Comparison of ENCODE assay signal across 8 mouse cellular contexts in genomic region chr19:46308706-46309435, GRCm38 (mm10). TPM values are rescaled to one million over a fixed set of nuclear protein-coding genes. Genes with fewer than 3 reads are reported as not detected.
DNase-seq lines count a peak whose midpoint lies in the region; ATAC-seq and TF ChIP-seq lines count a peak whose summit lies in the region.

No protein-coding gene starts in this region.

- H3K9ac ChIP-seq in ES-Bruce4 (ENCODE audit: low read depth, poor library complexity, severe bottlenecking) = peak overlapping the region; percentile 17; the same call in 1 of the 2 replicates
- peak overlapping the region; percentile 64 for H3K9ac ChIP-seq in forebrain, embryonic 13.5 days
- H3K9ac ChIP-seq in lung, embryonic 14.5 days = peak overlapping the region; percentile 40; the same call in 1 of the 2 replicates

- H3K4me2 ChIP-seq in forebrain, embryonic 13.5 days = peak overlapping the region; percentile 82
- peak overlapping the region; percentile 80 for H3K4me2 ChIP-seq in lung, embryonic 14.5 days

- peak overlapping the region; percentile 42 for H3K4me3 ChIP-seq in ES-Bruce4 (ENCODE audit: low read depth, low read length)
- peak overlapping the region; percentile 42 for H3K4me3 ChIP-seq in forebrain, embryonic 13.5 days
- peak overlapping the region; percentile 38 for H3K4me3 ChIP-seq in lung, embryonic 14.5 days (ENCODE audit: low read depth, low read length)
- H3K4me3 ChIP-seq in olfactory bulb, adult 2 months (ENCODE audit: insufficient read depth, low read depth, low read length) = peak overlapping the region; percentile 65

- TF ChIP-seq EP300 in ES-Bruce4 (IDR thresholded peaks at IDR 0.05; ENCODE audit: insufficient read depth, low read depth, low read length) = peak; percentile 66; the same call in 1 of the 2 replicates

- H3K27ac ChIP-seq in ES-Bruce4 (ENCODE audit: insufficient read depth, low read length) = no peak overlapping the region
- no peak overlapping the region for H3K27ac ChIP-seq in forebrain, embryonic 13.5 days
- H3K27ac ChIP-seq in lung, embryonic 14.5 days (ENCODE audit: low read depth) = no peak overlapping the region
- 0 out of 2 replicates have a peak overlapping the region, but pooled peaks have one; percentile 40 for H3K27ac ChIP-seq in olfactory bulb, adult 2 months (ENCODE audit: insufficient read depth, low read depth, low read length)

- DNase-seq in heart, postnatal 14 days = peak; percentile 90 to 92
- DNase-seq in layer of hippocampus, adult 18-20 months (ENCODE audit: low spot score in 2 of 2) = peak; percentile 83 to 91
- DNase-seq in lung, embryonic 14.5 days = peak; percentile 96
- peak; percentile 89 for DNase-seq in thymus, postnatal 0 days (ENCODE audit: low spot score)

- no peaks in the 10 kb centered on the region for H3K36me3 ChIP-seq in ES-Bruce4 (ENCODE audit: control insufficient read depth, insufficient read depth, low read length, poor library complexity, severe bottlenecking)
- peaks cover 20% of the 10 kb centered on the region; the same call in 1 of the 2 replicates for H3K36me3 ChIP-seq in forebrain, embryonic 13.5 days (ENCODE audit: poor library complexity, severe bottlenecking)
- H3K36me3 ChIP-seq in lung, embryonic 14.5 days (ENCODE audit: insufficient read depth) = peaks cover 15% of the 10 kb centered on the region; the same call in 1 of the 2 replicates

- no peak for TF ChIP-seq POLR2A in ES-Bruce4 (IDR thresholded peaks at IDR 0.05; ENCODE audit: insufficient read depth, low read length)
- peak; percentile 23; the same call in 1 of the 2 replicates for TF ChIP-seq POLR2A in olfactory bulb, adult 2 months (IDR thresholded peaks at IDR 0.05; ENCODE audit: insufficient read depth, low read depth, low read length)

- intact Hi-C loops in heart, postnatal 14 days (cut with DNase I) = loop anchor here (10.0 kb wide), 1 partner anchor 136 kb away; no protein-coding TSS in a partner anchor

- peak; percentile 60; the same call in 1 of the 2 replicates for ATAC-seq in cerebellum, adult (ENCODE audit: insufficient number of reproducible peaks, low FRiP score, low TSS enrichment)
- ATAC-seq in forebrain, embryonic 13.5 days = peak; percentile 76
- peak; percentile 25; the same call in 1 of the 2 replicates for ATAC-seq in lung, embryonic 14.5 days (ENCODE audit: insufficient read depth)

- 1% methylated on average over 47 of the region's 47 CpGs for WGBS in forebrain, embryonic 13.5 days
- 1% methylated on average over 47 of the region's 47 CpGs for WGBS in lung, embryonic 14.5 days
- 3% methylated on average over 47 of the region's 47 CpGs for WGBS in olfactory bulb, adult 2 months

- TF ChIP-seq CTCF in ES-Bruce4 (IDR thresholded peaks at IDR 0.05; ENCODE audit: low read depth, low read length) = peak; percentile 97
- peak; percentile 96 for TF ChIP-seq CTCF in lung, embryonic 14.5 days (IDR thresholded peaks at IDR 0.05; ENCODE audit: low read depth)
- peak; percentile 81 for TF ChIP-seq CTCF in olfactory bulb, adult 2 months (IDR thresholded peaks at IDR 0.05; ENCODE audit: insufficient read depth, low read depth, low read length)

- H3K4me1 ChIP-seq in ES-Bruce4 (ENCODE audit: control insufficient read depth, insufficient read depth, low read length) = no peaks in the 10 kb centered on the region
- peaks cover 28% of the 10 kb centered on the region for H3K4me1 ChIP-seq in forebrain, embryonic 13.5 days
- H3K4me1 ChIP-seq in lung, embryonic 14.5 days (ENCODE audit: insufficient read depth) = 0 out of 2 replicates have a peak, but pooled peaks cover 3% of the 10 kb centered on the region
- peaks cover 28% of the 10 kb centered on the region for H3K4me1 ChIP-seq in olfactory bulb, adult 2 months (ENCODE audit: control insufficient read depth, insufficient read depth, low read length)

- no peaks in the 10 kb centered on the region for H3K9me3 ChIP-seq in ES-Bruce4 (replicated peaks; ENCODE audit: control insufficient read depth, insufficient read depth, low read length, poor library complexity, severe bottlenecking)
- H3K9me3 ChIP-seq in forebrain, embryonic 13.5 days (replicated peaks) = no peaks in the 10 kb centered on the region
- no peaks in the 10 kb centered on the region for H3K9me3 ChIP-seq in lung, embryonic 14.5 days (ENCODE audit: low read depth, low read length)

- H3K27me3 ChIP-seq in ES-Bruce4 (ENCODE audit: control insufficient read depth, insufficient read depth, low read length, poor library complexity, severe bottlenecking) = no peaks in the 10 kb centered on the region
- H3K27me3 ChIP-seq in forebrain, embryonic 13.5 days = peaks cover 57% of the 10 kb centered on the region
- peaks cover 8% of the 10 kb centered on the region for H3K27me3 ChIP-seq in lung, embryonic 14.5 days (ENCODE audit: insufficient read depth, low read length)

RNA-seq across cellular contexts. Expression of gene Nfkb2, which starts 4.8 kb away (rescaled TPM):
- polyA plus RNA-seq in ES-Bruce4 (2011; ENCODE audit: insufficient read depth, insufficient read length, low read depth, missing spikeins) = 17.7 and 20.4 TPM in 2 replicates
- 1.1 and 1.5 TPM in 2 replicates for polyA plus RNA-seq in forebrain, embryonic 13.5 days (2015; fragmentation: Nextera tagmentation; extraction: Ambion mirVana)
- total RNA-seq in heart, postnatal 14 days (2021) = 10 to 100 TPM; 15.5 to 16.6 TPM
- total RNA-seq in layer of hippocampus, adult 18-20 months (2021) = 1 to 10 TPM; 2.2 to 2.3 TPM
- polyA plus RNA-seq in lung, embryonic 14.5 days (2014; fragmentation: Nextera tagmentation; extraction: Ambion mirVana) = 7.7 TPM in 2 replicates
- polyA plus RNA-seq in olfactory bulb, adult 2 months (2012; ENCODE audit: insufficient read depth, insufficient read length, low replicate concordance, missing spikeins) = not detected in 2 replicates
- 29.1 and 31.3 TPM in 2 replicates for polyA plus RNA-seq in thymus, postnatal 0 days (2015; fragmentation: Nextera tagmentation; extraction: Ambion mirVana)

RNA-seq across cellular contexts. Expression of gene Psd, which starts 18.1 kb away (rescaled TPM):
- 1.4 and 2.0 TPM in 2 replicates for polyA plus RNA-seq in ES-Bruce4 (2011; ENCODE audit: insufficient read depth, insufficient read length, low read depth, missing spikeins)
- polyA plus RNA-seq in forebrain, embryonic 13.5 days (2015; fragmentation: Nextera tagmentation; extraction: Ambion mirVana) = 31.0 and 34.8 TPM in 2 replicates
- 1 to 10 TPM; 1.7 to 1.9 TPM for total RNA-seq in heart, postnatal 14 days (2021)
- total RNA-seq in layer of hippocampus, adult 18-20 months (2021) = 100 to 1,000 TPM; 799 to 877 TPM
- 9.9 and 10.5 TPM in 2 replicates for polyA plus RNA-seq in lung, embryonic 14.5 days (2014; fragmentation: Nextera tagmentation; extraction: Ambion mirVana)
- polyA plus RNA-seq in olfactory bulb, adult 2 months (2012; ENCODE audit: insufficient read depth, insufficient read length, low replicate concordance, missing spikeins) = not detected in 2 replicates
- polyA plus RNA-seq in thymus, postnatal 0 days (2015; fragmentation: Nextera tagmentation; extraction: Ambion mirVana) = 4.6 and 5.3 TPM in 2 replicates

RNA-seq across cellular contexts. Expression of gene Fbxl15, which starts 19.1 kb away (rescaled TPM):
- 1.1 TPM in 2 replicates for polyA plus RNA-seq in ES-Bruce4 (2011; ENCODE audit: insufficient read depth, insufficient read length, low read depth, missing spikeins)
- polyA plus RNA-seq in forebrain, embryonic 13.5 days (2015; fragmentation: Nextera tagmentation; extraction: Ambion mirVana) = 30.8 and 32.8 TPM in 2 replicates
- total RNA-seq in heart, postnatal 14 days (2021) = 1 to 10 TPM; 5.5 to 6.9 TPM
- total RNA-seq in layer of hippocampus, adult 18-20 months (2021) = 10 to 100 TPM; 30.7 to 31.5 TPM
- polyA plus RNA-seq in lung, embryonic 14.5 days (2014; fragmentation: Nextera tagmentation; extraction: Ambion mirVana) = 12.6 and 13.1 TPM in 2 replicates
- polyA plus RNA-seq in olfactory bulb, adult 2 months (2012; ENCODE audit: insufficient read depth, insufficient read length, low replicate concordance, missing spikeins) = not detected in 2 replicates
- polyA plus RNA-seq in thymus, postnatal 0 days (2015; fragmentation: Nextera tagmentation; extraction: Ambion mirVana) = 8.3 and 9.1 TPM in 2 replicates

RNA-seq across cellular contexts. Expression of gene Cuedc2, which starts 29.6 kb away (rescaled TPM):
- polyA plus RNA-seq in ES-Bruce4 (2011; ENCODE audit: insufficient read depth, insufficient read length, low read depth, missing spikeins) = 65.5 and 78.3 TPM in 2 replicates
- polyA plus RNA-seq in forebrain, embryonic 13.5 days (2015; fragmentation: Nextera tagmentation; extraction: Ambion mirVana) = 304 and 309 TPM in 2 replicates
- 10 to 100 TPM; 88.0 to 89.6 TPM for total RNA-seq in heart, postnatal 14 days (2021)
- total RNA-seq in layer of hippocampus, adult 18-20 months (2021) = 100 to 1,000 TPM; 179 to 182 TPM
- polyA plus RNA-seq in lung, embryonic 14.5 days (2014; fragmentation: Nextera tagmentation; extraction: Ambion mirVana) = 132 and 145 TPM in 2 replicates
- not detected in 2 replicates for polyA plus RNA-seq in olfactory bulb, adult 2 months (2012; ENCODE audit: insufficient read depth, insufficient read length, low replicate concordance, missing spikeins)
- polyA plus RNA-seq in thymus, postnatal 0 days (2015; fragmentation: Nextera tagmentation; extraction: Ambion mirVana) = 152 and 155 TPM in 2 replicates

RNA-seq across cellular contexts. Expression of gene Mfsd13a, which starts 32.0 kb away (rescaled TPM):
- polyA plus RNA-seq in ES-Bruce4 (2011; ENCODE audit: insufficient read depth, insufficient read length, low read depth, missing spikeins) = 47.5 and 51.2 TPM in 2 replicates
- polyA plus RNA-seq in forebrain, embryonic 13.5 days (2015; fragmentation: Nextera tagmentation; extraction: Ambion mirVana) = 7.6 and 7.8 TPM in 2 replicates
- total RNA-seq in heart, postnatal 14 days (2021) = 1 to 10 TPM; 2.9 to 3.6 TPM
- 10 to 100 TPM; 28.2 to 29.0 TPM for total RNA-seq in layer of hippocampus, adult 18-20 months (2021)
- polyA plus RNA-seq in lung, embryonic 14.5 days (2014; fragmentation: Nextera tagmentation; extraction: Ambion mirVana) = 9.9 and 11.6 TPM in 2 replicates
- polyA plus RNA-seq in olfactory bulb, adult 2 months (2012; ENCODE audit: insufficient read depth, insufficient read length, low replicate concordance, missing spikeins) = not detected in 2 replicates
- polyA plus RNA-seq in thymus, postnatal 0 days (2015; fragmentation: Nextera tagmentation; extraction: Ambion mirVana) = 7.5 and 8.1 TPM in 2 replicates

Comparison
In these comparisons a context has a peak if more than half of its experiments do, and no peak if none do; other contexts are left out.
1. ATAC-seq: peak in every context shown above with its lines; median percentile 76 in forebrain, embryonic 13.5 days; 60 in cerebellum, adult; 25 in lung, embryonic 14.5 days.